Mouse (Mus musculus) Patski (cell line): Measurements from ENCODE around the gene Card14. TPM values are rescaled to one million over a fixed set of nuclear protein-coding genes. Genes with fewer than 3 reads are reported as not detected.
A peak's percentile ranks its signal among the peaks of the same experiment; 100 is the strongest.
"Not testable (repeated sequence)": the region's sequence is repeated elsewhere in the genome, so short reads cannot be mapped to it uniquely, and the experiment has no call there.

Experiments used
- ATAC-seq: fragments of 100-300 bp; one replicate; pipeline ENCODE4 v1.8.0; 2021
- CTCF ChIA-PET: fragments of 350-600 bp; sonication (Branson Sonifier 250); formaldehyde crosslinking; loops from one replicate; lab custom pipeline; 2022; ENCODE audit warnings: inconsistent platforms; lab: Charles Lee
- POLR2A ChIA-PET: fragments of 350-600 bp; sonication (Branson Sonifier 250); formaldehyde crosslinking; loops from one replicate; lab custom pipeline; 2022; ENCODE audit warnings: antibody characterized with exemption, inconsistent platforms; lab: Charles Lee
- DNase-seq: peaks from one replicate; pipeline ENCODE4 v3.0.0-alpha.2; 2011; ENCODE audit warnings: low read depth, low spot score
- H3K27me3 ChIP-seq: fragments of 371-371 bp; one replicate; pipeline ENCODE4 v1.5.1; 2021
- CTCF ChIP-seq: fragments of 100-300 bp; IDR thresholded peaks from one replicate; pipeline ENCODE4 v1.5.1; 2021
- in situ Hi-C: fragments of 300-500 bp; cut with MboI; formaldehyde crosslinking; loops from 3 replicates; pipeline ENCODE4 v1.11.1; 2018; ENCODE audit warnings: low pct_unique_long_range_greater_than_20kb, mixed read lengths
- polyA plus RNA-seq: library from polyadenylated mRNA; unstranded; gene quantifications from one replicate; pipeline ENCODE4 v1.2.3, GENCODE M21; 2021

Card14 gene
- polyA plus RNA-seq, 1 experiment from 2014 or later = 0.26 TPM

- ChIA-PET POLR2A (interaction anchor here (0.6 to 1.0 kb wide), 2 partner anchors 13 to 26 kb away, joined by 3 read pairs; no protein-coding TSS in a partner anchor), CTCF (interaction anchor here (1.0 to 1.8 kb wide), 4 partner anchors 11 to 64 kb away, joined by 3 to 10 read pairs (median 5); no protein-coding TSS in a partner anchor)
- no peak for ATAC-seq
- in situ Hi-C loops = no loop called here
- H3K27me3 ChIP-seq = no peaks in the 10 kb centered on the region
- DNase-seq = no peak
- TF ChIP-seq CTCF = no peak
Observed at GRCm38 (mm10) chr11:119273186-119273930, 34.2 kb upstream of the Card14 start.

- ChIA-PET POLR2A (interaction anchor here (1.0 to 1.8 kb wide), 2 partner anchors 12 to 18 kb away, joined by 5 to 6 read pairs; no protein-coding TSS in a partner anchor), CTCF (interaction anchor here (1.9 kb wide), 1 partner anchor 13 kb away, joined by 4 read pairs; the partner anchor contains the start of gene Gaa)
- TF ChIP-seq CTCF = no peak
- in situ Hi-C loops = no loop called here
- ATAC-seq (no peak), DNase-seq (no peak)
- H3K27me3 ChIP-seq = no peaks in the 10 kb centered on the region
Observed at GRCm38 (mm10) chr11:119281030-119281429, 26.5 kb upstream of the Card14 start.

- H3K27me3 ChIP-seq = no peaks in the 10 kb centered on the region
- DNase-seq (no peak), ATAC-seq (peak; percentile 85)
- in situ Hi-C loops = no loop called here
- CTCF ChIA-PET = interaction anchor here (1.1 to 2.4 kb wide), 6 partner anchors 10 to 234 kb away, joined by 3 to 9 read pairs (median 4); partner anchors contain the start of gene Gaa
- no peak for TF ChIP-seq CTCF
- POLR2A ChIA-PET = interaction anchor here (0.8 to 3.6 kb wide), 4 partner anchors 11 to 18 kb away, joined by 3 to 20 read pairs (median 3); partner anchors contain the start of gene Gaa
Observed at GRCm38 (mm10) chr11:119285791-119286527, 21.6 kb upstream of the Card14 start.

GRCm38 (mm10) chr11:119287207-119287992, 20.2 kb upstream of the Card14 start:
- ATAC-seq (no peak), DNase-seq (no peak)
- in situ Hi-C loops = no loop called here
- no peak for TF ChIP-seq CTCF
- CTCF ChIA-PET = interaction anchor here (1.1 to 1.8 kb wide), 3 partner anchors 11 to 236 kb away, joined by 3 to 5 read pairs (median 3); no protein-coding TSS in a partner anchor
- no peaks in the 10 kb centered on the region for H3K27me3 ChIP-seq
- POLR2A ChIA-PET = interaction anchor here (0.5 to 3.6 kb wide), 2 partner anchors 12 to 28 kb away, joined by 3 to 20 read pairs; no protein-coding TSS in a partner anchor

- ATAC-seq, H3K27me3 ChIP-seq, DNase-seq, in situ Hi-C loops: not testable (repeated sequence)
- ChIA-PET CTCF (interaction anchor here (2.5 kb wide), 1 partner anchor 20 kb away, joined by 5 read pairs; no protein-coding TSS in a partner anchor), POLR2A (interaction anchor here (0.7 to 2.1 kb wide), 2 partner anchors 12 to 14 kb away, joined by 3 to 6 read pairs; no protein-coding TSS in a partner anchor)
Observed at GRCm38 (mm10) chr11:119292861-119293260, 14.7 kb upstream of the Card14 start.

GRCm38 (mm10) chr11:119297996-119298395, 9.6 kb upstream of the Card14 start:
- ATAC-seq (no peak), DNase-seq (no peak)
- TF ChIP-seq CTCF = no peak
- in situ Hi-C loops = no loop called here
- ChIA-PET POLR2A (no interaction called here), CTCF (no interaction called here)
- no peaks in the 10 kb centered on the region for H3K27me3 ChIP-seq

GRCm38 (mm10) chr11:119298917-119299316, 8.7 kb upstream of the Card14 start:
- H3K27me3 ChIP-seq = no peaks in the 10 kb centered on the region
- POLR2A ChIA-PET = interaction anchor here (0.6 to 1.3 kb wide), 4 partner anchors 8 to 26 kb away, joined by 3 to 5 read pairs (median 3); no protein-coding TSS in a partner anchor
- ATAC-seq (no peak), DNase-seq (no peak)
- CTCF ChIA-PET = interaction anchor here (0.9 kb wide), 1 partner anchor 12 kb away, joined by 3 read pairs; no protein-coding TSS in a partner anchor
- no peak for TF ChIP-seq CTCF
- in situ Hi-C loops = no loop called here

GRCm38 (mm10) chr11:119299391-119300245, 8.0 kb upstream of the Card14 start, which contains the start of gene Eif4a3:
Eif4a3 (minus strand) TSS chr11:119300089.
- no peaks in the 10 kb centered on the region for H3K27me3 ChIP-seq
- no peak for DNase-seq
- TF ChIP-seq CTCF = no peak
- POLR2A ChIA-PET = interaction anchor here (0.6 to 1.3 kb wide), 5 partner anchors 9 to 27 kb away, joined by 3 to 5 read pairs (median 3); no protein-coding TSS in a partner anchor
- CTCF ChIA-PET = interaction anchor here (0.9 kb wide), 1 partner anchor 13 kb away, joined by 3 read pairs; no protein-coding TSS in a partner anchor
- in situ Hi-C loops = no loop called here
- ATAC-seq = peak; percentile 48
